Mouse (Mus musculus) hindlimb bud, embryonic 11.5 days (tissue): ENCODE data around the gene Snca.

Experiments
- DNase-seq: peaks from one replicate; pipeline ENCODE4 v3.0.0-alpha.2; 2012; ENCODE audit warnings: low read depth, low spot score; ENCODE audit errors: extremely low spot score

Snca gene

DNA sequence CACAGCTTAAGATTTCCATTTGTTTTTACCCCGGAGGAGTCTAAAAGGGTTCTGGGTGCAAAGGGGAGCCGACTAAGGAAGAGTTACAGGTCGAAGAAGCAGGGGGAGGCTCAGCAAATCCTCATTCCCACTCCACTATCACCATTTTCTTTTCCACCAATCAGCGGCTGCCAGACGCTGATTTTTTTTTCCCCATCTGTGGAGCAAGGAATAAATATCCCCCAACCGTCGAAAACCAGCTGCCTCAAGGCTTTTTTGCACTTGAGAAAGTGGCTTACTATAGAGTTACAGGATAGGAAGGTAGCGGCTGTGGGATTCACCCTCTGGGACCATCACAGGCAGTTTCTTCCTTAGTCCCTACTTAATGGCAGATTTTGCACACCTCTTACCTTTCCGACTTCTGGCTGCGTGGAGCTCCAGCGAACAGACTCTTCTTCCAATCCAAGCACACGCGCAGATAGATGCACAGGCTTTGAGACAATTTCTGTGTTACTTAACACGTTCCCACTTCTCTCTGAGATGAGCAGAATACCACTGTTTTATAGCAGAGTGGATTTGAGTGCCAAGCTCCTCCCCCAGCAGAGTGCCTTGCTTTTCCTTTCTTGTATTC lies at the start of gene Snca:
Snca (minus strand) TSS at position 574 of the 610 bp plus-strand sequence.
- no peak for DNase-seq

DNA sequence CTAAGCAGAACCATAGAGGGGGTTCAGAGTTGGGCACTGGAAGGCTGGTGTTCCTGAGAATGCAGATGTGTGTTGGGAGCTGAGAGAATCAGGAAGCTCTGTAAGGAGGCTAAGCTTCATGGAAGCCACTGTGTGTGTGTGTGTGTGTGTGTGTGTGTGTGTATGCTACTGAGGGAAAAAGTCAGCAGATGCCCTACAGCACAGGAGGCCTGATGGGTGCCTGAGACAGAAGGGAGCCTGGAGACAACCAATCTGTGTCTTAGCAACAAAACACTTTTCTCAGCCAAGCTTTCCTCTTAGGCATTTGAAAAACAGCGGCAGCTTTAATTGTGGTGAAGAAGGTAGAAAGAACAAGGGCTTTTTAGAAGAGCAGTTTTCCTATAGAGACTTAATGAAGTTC lies 40.5 kb upstream of the Snca start:
- no peak for DNase-seq

DNA sequence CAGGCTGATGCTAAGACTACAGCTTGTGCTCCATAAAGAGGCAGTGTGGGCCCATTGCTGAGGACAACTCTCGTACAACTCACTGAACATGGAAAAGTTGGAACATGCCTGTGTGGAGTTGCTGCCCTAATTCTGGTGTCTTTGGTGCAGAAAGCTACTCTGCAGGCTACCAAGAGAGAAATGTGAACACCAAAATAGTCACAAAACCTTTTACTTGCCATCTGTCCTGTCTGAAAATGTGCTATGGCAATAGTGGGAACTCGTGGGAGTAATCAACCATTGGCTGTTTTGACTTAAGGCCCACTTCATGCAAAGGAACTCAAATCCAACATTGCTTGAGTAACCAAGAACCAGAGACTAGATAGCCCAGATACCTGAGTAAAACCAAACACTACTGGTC lies 26.9 kb upstream of the Snca start:
- DNase-seq, result no peak

DNA sequence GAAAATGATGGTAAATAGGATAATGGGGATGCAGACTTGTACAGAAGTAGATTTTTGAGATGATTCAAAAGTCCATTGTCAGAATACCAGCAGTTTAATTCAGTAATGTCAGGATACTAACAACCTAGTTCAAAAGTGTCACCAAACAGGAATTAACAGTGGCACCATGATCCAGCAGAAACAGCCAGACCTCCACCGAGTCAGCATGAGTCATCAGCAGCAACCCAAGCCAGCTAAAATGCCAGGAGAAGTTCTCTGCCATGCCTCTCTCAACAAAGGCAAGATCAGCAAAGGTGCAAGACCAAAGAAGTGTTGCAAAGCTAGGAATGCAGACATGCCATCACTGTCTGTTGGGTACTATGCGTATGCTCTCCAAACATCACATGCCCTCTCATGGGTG lies 22.0 kb upstream of the Snca start:
- DNase-seq, result no peak

DNA sequence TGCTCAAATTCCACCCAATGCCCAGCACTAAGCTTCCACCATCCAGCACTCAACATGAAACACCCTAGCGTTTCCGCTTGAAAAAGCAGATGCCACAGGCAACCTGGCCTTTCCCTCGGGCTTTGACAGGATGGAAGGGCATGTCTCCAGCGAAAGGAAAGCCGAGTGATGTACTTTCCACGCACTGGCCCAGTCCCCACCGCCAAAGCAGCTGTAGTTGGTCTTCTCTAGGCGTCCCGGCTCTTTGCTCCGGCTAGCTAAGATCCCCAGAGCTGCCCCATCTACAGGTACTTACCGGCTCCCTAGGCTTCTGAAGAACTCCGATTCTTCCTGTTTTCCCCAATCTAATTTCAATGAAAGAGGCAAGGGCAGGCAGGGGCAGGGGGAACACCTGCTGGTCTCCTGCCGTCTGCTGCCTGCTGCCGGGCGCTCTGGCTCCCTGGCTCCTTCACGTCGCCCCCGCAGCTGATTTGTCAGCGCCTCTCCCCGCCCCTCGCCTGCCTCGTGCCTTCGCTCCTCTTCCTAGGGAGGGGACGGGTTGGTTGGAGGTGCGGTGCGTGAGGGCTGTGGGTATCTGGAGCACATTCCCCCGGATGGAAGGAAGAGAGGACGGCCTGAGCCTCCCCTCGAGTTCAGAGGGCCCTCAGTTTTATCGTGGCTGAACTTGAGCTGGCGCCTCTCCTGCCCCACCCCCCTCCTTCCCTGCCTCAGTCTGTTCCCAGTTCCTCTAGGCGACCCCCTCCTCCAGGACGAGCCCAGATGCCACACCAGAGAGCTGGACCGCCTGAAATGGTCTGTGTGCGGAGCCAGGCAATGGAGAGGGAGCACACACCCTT lies 1.0 kb downstream of the Snca start:
- no peak for DNase-seq

DNA sequence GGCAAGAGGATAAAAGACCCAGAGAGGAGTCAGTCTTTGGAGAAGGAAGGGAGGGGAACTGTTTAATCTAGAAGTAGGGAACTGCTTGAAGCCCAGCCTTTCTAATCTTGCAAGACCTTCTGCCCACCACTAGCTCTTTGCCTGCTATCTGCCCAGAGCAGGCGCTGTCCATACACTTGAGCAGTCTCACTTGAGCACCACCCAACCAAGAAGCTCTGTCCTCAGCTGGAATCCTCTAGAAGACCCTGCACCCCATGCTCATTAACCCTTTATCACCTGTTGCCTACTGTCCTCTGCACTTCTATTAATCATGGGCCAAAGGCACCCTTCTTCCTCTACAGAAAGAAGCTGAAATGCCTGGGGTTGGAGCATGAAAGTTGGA lies 1.6 kb downstream of the Snca start:
- DNase-seq, result no peak

DNA sequence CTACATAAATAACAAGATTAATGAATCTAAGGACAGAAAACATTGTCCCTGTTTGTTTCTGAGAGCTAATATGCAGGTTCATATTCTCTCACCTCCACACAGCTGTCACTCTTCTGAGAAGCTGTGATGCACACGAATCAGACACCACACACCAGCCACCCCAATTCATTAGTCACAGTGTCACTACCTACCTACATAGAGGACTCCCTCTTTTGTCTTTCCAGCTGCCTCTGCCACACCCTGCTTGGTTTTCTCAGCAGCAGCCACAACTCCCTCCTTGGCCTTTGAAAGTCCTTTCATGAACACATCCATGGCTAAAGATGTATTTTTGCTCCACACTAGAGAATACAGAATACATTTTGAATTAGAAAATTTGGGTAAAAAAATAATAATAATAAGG lies 2.4 kb downstream of the Snca start:
- no peak for DNase-seq

DNA sequence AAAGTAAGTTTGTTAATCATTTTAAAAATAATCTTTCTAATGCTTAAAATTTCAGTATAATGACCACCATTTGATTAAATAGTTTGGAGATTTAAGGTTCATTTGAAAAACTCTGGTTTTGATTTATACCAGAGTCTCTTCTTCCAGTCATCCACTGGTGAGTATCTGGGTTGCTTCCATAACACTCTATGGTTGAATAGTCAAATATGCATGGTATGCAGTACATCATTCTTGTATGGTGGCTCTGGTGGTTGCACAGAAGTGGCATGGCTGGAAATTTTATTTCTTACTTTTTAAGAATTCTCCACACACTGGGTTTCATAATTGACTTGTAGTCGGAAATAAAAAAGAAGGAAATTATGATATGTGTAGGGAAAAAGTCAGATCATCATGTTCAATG lies 10.4 kb downstream of the Snca start:
- DNase-seq, result no peak

DNA sequence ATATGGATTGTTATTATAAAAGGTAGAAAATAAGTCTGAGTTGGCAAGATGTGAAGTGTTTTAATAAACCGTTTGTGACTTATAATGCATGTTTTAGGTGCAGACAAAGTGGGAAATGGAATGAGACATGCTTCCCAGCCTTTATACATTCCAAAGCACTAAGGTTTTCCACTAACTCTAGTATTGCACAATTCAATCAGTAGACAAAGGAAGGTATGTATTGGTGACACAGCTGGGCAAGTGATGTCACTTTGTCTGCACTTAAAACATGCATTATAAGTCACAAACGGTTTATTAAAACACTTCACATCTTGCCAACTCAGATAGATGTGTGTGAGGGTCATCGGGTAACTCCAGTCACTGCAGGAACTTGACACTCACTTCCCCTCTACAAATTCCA lies 16.1 kb downstream of the Snca start:
- no peak for DNase-seq

DNA sequence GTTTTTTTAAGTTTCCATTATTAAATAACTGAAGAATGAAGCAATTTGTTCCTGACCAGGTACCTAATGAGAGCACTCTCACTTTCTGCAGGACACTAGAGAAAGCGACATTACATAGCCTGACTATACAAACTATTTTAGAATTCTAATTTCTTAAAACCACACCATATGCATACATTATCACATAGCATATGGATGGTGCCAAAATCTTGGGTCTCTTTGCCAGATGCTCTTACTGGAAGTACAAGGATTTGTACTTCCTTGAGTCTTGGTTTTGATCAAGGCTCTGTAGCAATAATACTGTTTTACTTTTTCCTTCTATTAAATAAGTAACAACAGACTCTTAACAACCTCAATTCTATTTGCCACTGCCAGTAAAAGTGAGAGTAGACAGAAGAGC lies 31.4 kb downstream of the Snca start:
- no peak for DNase-seq

DNA sequence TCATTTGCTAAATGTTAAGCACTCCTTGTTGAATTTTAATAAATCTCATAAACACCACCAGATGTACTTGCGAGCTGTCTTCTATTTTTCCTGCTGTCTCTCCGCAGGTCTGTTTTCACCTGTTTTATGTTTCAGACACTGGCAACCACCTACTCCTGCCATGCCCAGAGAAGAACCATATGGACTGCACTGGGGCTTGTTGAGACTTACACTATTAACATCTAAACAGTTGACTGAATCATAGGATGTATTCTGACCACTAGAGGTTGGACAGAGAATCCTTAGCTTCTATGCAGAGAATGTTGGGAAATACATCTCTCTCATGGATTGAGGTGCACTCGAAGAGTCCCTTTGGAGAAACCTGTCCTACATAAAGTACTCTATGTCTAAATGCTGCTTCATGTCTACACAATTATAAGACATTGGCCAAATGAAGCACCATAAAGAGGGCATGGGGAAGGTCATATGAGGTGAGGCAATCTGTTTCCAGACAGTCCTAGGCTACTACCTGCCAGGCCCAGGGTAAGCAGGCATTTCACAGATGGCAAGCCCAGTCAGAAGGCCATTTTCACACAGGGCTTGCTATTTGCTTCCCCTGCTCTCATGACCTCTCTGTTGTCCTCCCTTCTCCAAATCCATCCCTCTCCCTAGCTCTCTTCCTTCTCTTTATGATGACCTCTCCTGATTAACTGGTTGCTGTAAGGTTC lies 35.8 kb downstream of the Snca start:
- DNase-seq, result no peak

DNA sequence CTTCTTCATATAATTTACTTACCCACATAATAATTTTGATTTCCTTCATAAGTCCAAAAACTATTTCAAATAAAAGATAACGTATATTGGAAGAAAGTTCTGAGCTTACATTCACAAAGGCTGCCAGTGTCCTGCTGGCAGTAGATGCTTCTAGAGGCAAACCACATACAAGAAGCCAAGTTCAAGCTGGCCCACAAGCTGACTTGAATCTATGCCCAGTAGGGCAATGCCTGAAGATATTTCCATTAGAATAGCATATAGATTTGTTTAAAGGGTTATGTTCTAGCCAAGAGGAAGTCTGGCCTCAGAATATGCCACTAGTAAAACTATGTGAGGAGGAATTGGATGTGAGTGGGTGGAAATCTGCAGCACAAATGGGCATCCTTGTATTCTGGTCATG lies 42.7 kb downstream of the Snca start:
- no peak for DNase-seq

DNA sequence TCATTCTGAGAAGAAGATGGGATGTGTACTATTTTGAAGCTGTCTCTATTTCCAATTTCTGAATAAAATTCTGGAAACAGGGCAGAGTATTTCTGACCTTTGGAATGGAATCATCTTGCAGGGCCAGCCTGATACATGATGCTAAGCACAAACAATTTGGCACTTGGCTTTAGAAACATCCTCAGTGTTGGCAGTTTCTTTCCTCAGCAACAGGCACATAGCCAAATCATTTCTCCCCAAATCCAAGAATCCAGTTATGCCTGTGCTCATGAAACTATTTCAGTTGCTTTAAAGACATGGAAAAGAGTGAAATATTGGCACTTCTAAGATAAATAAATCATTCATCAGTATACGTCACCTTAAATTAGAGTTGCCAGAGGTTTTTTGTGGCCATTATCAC lies 57.8 kb downstream of the Snca start:
- DNase-seq, result no peak

DNA sequence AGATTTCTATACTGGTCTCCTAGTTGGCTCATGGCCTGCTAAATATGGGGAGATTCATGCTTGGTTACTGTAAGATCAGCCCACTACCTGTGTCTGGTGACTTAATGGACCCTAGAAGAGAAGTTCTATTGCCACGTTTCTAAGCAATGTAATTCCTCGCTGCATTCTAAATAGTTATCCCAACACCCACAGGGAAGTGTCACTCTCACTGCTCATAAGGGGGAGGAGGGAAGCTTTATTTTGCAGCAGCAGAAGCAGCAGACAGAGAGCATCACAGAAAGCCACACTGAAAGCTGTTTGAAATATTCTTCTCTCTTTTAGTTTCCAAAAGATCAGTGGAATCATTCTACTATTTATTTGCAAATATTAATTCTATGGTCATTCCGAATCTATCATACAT lies 64.0 kb downstream of the Snca start:
- no peak for DNase-seq

DNA sequence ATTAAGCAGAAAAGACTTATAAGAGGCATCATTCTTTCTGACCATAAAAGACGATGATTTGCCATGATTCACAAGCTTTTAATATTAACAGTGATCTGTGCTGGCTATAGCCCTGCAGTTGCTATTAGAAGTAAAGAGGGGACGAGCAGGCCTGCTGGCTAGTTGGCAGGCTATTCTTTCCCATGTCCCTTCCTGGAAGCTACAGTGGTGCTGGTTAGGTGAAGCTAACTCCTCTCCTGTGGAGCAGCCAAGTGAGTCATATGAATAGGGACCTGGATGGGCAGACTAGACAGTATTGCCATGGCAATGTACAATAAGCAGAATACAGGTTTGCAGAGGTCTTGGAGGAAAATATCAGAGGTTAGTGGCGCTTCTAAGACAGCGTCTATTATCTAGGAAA lies 66.8 kb downstream of the Snca start:
- no peak for DNase-seq

DNA sequence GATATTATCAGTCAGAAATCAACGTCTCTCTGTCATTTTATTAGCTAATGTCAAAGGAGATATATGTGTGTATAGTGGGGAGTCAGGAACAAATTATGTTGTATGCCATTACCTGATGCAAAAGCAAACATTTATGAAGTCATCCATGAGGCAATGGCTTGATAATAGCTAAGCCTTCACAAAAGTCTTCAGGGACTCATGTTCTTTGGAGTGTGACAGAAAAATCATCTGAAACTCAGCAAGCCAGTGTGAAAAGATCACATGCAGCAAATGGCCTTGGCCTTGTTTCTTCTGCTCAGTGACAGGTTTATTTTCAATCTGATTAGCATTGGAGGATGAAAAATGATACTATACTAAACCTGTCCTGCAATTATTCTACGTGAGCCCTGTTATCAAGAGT lies 67.9 kb downstream of the Snca start:
- DNase-seq, result no peak

DNA sequence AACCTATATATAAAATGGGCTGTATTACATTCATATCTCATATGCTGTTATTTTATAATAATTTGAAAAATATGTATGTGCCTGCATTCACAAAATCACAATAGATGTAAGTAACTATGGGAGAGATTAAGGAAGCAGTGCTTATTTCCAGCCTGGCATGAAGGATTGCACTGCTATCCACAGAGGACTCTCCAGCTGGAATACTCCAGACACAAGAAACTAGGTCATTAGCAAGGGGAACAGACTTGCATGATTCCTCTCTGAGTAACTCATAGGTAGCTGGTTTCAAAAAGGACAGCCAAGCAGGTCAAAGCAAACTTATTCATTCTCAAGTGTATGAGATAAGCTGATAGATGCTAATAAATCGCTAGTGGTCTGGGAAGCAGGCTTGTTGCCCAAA lies 74.7 kb downstream of the Snca start:
- no peak for DNase-seq

DNA sequence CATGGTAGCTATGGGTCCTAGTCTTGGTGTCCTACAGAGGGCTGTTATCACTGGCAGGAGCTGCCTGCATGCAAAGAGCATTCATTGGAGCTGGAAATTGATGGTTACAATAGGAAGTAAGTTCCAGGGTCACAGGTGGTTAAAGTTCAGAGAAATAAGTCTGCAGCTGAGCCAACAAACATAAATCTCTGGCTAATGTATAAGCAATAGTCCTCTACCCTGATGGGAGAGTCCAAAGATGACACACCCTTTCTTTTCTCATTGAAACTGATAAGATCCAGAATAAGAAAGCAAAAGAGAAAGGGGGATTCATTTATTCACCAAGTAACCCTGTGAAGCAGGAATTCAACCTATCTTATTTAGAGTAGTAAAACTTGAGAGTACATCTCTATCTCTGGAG lies 83.7 kb downstream of the Snca start:
- no peak for DNase-seq

DNA sequence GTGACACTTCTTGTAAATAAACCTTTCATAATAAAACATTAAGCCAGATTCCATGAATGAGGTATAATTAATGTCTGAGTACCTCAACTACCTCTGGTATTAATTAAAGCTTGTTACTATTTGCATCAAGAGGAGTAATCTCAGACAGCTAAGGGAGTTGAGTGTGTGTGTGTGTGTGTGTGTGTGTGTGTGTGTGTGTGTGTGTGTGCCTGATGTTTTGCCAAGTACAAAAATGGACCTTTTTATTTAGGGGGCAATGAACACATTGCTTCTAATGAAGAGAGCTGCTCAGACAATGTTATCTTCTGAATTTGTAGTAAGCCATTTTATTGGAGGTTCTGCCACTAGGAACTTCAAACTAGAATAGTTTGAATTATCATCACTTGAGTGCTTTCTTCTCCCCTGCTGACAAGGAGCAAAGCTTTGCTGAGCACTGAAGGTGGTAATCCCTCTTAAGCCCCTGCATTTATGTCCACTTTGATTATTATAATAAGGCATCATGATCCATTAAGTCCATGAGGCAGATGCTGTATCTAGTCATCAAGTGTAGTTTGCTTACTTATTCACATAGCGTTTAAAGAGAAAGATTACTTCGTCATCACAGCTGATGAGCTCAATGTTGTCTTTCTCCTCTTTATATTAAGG lies 88.1 kb downstream of the Snca start:
- DNase-seq, result no peak

DNA sequence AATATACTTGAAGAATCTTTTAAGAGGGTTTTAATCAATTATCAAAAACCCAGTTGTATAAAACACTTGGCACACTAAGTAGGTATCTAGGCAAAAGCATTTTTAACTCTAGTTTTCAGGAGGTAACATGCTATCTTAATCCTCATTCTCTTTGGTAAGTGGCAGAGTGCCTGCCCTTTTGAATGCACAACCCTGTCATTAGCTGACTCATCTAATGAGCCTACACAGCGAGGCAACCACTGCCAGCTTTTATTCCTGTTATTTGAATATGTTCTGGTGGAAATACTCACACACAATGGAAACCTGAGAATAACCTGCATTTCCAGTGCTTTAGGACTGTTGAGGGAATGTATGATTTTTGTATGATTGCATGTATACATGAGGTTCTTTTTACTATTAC lies 89.9 kb downstream of the Snca start:
- no peak for DNase-seq

DNA sequence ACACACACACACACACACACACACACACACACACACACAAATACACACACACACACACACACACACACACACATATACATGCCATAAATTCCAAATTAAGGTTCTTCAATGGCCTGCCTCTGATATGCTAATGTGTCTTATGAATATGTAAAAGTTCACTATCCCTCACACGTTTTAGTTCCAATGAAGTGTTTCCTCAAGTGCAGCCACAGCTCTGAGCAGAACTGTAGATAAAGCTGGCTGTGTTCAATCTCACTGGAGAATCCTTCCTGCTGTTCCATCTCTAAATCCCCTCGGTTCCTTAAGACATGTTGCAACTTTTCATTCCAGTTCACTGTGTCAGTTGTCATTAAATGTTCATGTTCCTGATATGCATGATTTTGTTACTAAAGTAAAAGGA lies 98.5 kb downstream of the Snca start:
- DNase-seq, result no peak
